Comparison of ENCODE assay signal across 7 mouse cellular contexts in the genomic region with DNA sequence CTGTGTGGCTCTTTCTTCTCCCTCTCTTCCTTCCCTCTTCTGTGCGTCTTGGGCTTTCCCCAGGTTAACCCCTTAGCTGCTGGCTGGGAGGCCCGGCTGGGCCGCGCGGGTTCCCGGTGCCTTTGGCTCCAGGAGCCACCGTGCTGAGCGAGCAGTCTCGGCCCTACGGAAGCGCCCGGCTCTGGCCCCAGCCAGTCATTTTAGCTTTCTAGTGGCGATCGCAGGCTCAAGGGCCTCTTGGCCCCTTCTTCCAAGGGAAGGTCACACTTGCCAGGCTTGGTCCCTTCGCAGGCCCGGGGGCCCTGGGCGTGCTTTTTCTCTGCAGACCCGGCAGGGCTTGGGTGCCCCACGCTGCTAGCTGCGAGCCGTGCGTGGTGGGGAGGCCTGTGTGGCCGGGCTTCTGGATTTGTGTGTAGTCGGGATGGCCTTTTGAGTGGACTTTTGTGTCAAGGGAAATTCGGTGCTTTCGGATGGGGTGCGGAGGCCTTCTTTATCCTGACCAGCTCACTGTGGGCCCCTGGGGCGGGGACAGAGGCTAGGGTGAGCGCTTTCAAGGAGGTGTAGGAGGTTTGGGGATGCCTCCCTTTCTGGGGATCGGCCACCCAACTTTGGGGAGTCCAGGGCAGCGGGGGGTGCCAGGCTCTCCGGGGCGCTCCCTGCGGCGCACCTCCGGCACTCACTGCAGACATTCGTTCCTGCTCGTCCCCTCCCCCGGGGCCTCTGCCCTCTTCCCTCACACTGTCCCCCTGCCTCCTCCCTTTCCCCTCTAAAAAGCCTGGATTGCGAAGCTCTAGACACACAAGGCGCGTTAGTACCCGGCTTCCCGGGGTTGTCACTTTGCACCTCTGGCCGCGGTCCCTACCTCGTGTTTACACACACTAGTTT. TPM values are rescaled to one million over a fixed set of nuclear protein-coding genes. Genes with fewer than 3 reads are reported as not detected.
A peak's percentile ranks its signal among the peaks of the same experiment; 100 is the strongest.
DNase-seq lines count a peak whose midpoint lies in the region; ATAC-seq and TF ChIP-seq lines count a peak whose summit lies in the region.

No protein-coding gene starts in this region.

- no peaks in the 10 kb centered on the region for H3K9me3 ChIP-seq in hindbrain, embryonic 16.5 days (ENCODE audit: control insufficient read depth, low read length)
- H3K9me3 ChIP-seq in limb, embryonic 12.5 days, result no peaks in the 10 kb centered on the region
- no peaks in the 10 kb centered on the region for H3K9me3 ChIP-seq in midbrain, embryonic 12.5 days
- no peaks in the 10 kb centered on the region for H3K9me3 ChIP-seq in stomach, embryonic 14.5 days (ENCODE audit: control insufficient read depth, low read depth, low read length)

- intact Hi-C loops in gastrocnemius, adult 2 months (cut with DNase I), result loop anchor here (5.0 to 10.0 kb wide), 5 partner anchors 101 to 551 kb away; no protein-coding TSS in a partner anchor

- H3K4me1 ChIP-seq in bone marrow macrophage, adult 2 months (ENCODE audit: control insufficient read depth, insufficient read depth, low read length), result peaks cover 9% of the 10 kb centered on the region
- H3K4me1 ChIP-seq in hindbrain, embryonic 16.5 days (ENCODE audit: control insufficient read depth, insufficient read depth, low read depth, low read length), result peaks cover 20% of the 10 kb centered on the region
- H3K4me1 ChIP-seq in limb, embryonic 12.5 days (replicated peaks), result peaks cover 61% of the 10 kb centered on the region
- peaks cover 67% of the 10 kb centered on the region for H3K4me1 ChIP-seq in midbrain, embryonic 12.5 days
- peaks cover 40% of the 10 kb centered on the region for H3K4me1 ChIP-seq in stomach, embryonic 14.5 days (ENCODE audit: control insufficient read depth, insufficient read depth, low read length)

- peak; percentile 62 for ATAC-seq in hindbrain, embryonic 16.5 days
- ATAC-seq in limb, embryonic 12.5 days (ENCODE audit: insufficient number of reproducible peaks, insufficient read depth, low FRiP score, low TSS enrichment, low read depth), result peak; percentile 45; the same call in 1 of the 2 replicates
- peak; percentile 42 for ATAC-seq in midbrain, embryonic 12.5 days (ENCODE audit: low FRiP score, low read depth)
- ATAC-seq in stomach, embryonic 14.5 days (ENCODE audit: insufficient number of reproducible peaks, insufficient read depth, low FRiP score, low read depth), result peak; percentile 34; the same call in 1 of the 2 replicates

- H3K4me3 ChIP-seq in bone marrow macrophage, adult 2 months (ENCODE audit: insufficient read depth, low read length), result peak overlapping the region; percentile 75
- H3K4me3 ChIP-seq in gastrocnemius, adult 2 months, result peak overlapping the region; percentile 96
- H3K4me3 ChIP-seq in hindbrain, embryonic 16.5 days (ENCODE audit: low read length), result peak overlapping the region; percentile 52
- H3K4me3 ChIP-seq in limb, embryonic 12.5 days (replicated peaks), result peak overlapping the region; percentile 94
- H3K4me3 ChIP-seq in midbrain, embryonic 12.5 days, result peak overlapping the region; percentile 86
- H3K4me3 ChIP-seq in stomach, embryonic 14.5 days (ENCODE audit: low read depth, low read length), result peak overlapping the region; percentile 93

- H3K27me3 ChIP-seq in hindbrain, embryonic 16.5 days (replicated peaks; ENCODE audit: control insufficient read depth, insufficient read depth, low read length), result peaks cover 25% of the 10 kb centered on the region
- H3K27me3 ChIP-seq in limb, embryonic 12.5 days, result no peaks in the 10 kb centered on the region
- H3K27me3 ChIP-seq in midbrain, embryonic 12.5 days, result no peaks in the 10 kb centered on the region
- H3K27me3 ChIP-seq in stomach, embryonic 14.5 days (ENCODE audit: control insufficient read depth, insufficient read depth, low read length), result no peaks in the 10 kb centered on the region

- peak; percentile 78 for DNase-seq in Muller cell, postnatal 12 days (ENCODE audit: inconsistent ontology term)
- DNase-seq in gastrocnemius, adult 2 months, result peak; percentile 81

- peak overlapping the region; percentile 64 for H3K9ac ChIP-seq in hindbrain, embryonic 16.5 days (ENCODE audit: low read depth, low read length)
- peak overlapping the region; percentile 100 for H3K9ac ChIP-seq in limb, embryonic 12.5 days (replicated peaks)
- peak overlapping the region; percentile 98 for H3K9ac ChIP-seq in midbrain, embryonic 12.5 days (replicated peaks)
- H3K9ac ChIP-seq in stomach, embryonic 14.5 days (replicated peaks; ENCODE audit: low read depth, low read length), result peak overlapping the region; percentile 98

- H3K36me3 ChIP-seq in hindbrain, embryonic 16.5 days (ENCODE audit: control insufficient read depth, insufficient read depth, low read length), result no peaks in the 10 kb centered on the region
- H3K36me3 ChIP-seq in limb, embryonic 12.5 days, result 0 out of 2 replicates have a peak, but pooled peaks cover 7% of the 10 kb centered on the region
- no peaks in the 10 kb centered on the region for H3K36me3 ChIP-seq in midbrain, embryonic 12.5 days
- H3K36me3 ChIP-seq in stomach, embryonic 14.5 days (ENCODE audit: control insufficient read depth, insufficient read depth, low read length), result no peaks in the 10 kb centered on the region

- H3K4me2 ChIP-seq in hindbrain, embryonic 16.5 days (ENCODE audit: low read length), result peak overlapping the region; percentile 63
- H3K4me2 ChIP-seq in limb, embryonic 12.5 days, result peak overlapping the region; percentile 90
- H3K4me2 ChIP-seq in midbrain, embryonic 12.5 days (replicated peaks), result peak overlapping the region; percentile 86
- peak overlapping the region; percentile 92 for H3K4me2 ChIP-seq in stomach, embryonic 14.5 days (replicated peaks; ENCODE audit: low read depth, low read length)

- TF ChIP-seq CTCF in bone marrow macrophage, adult 2 months (IDR thresholded peaks at IDR 0.05; ENCODE audit: low read depth, low read length), result no peak
- no peak for TF ChIP-seq CTCF in gastrocnemius, adult 2 months (IDR thresholded peaks at IDR 0.05)

- WGBS in hindbrain, embryonic 16.5 days, result under 1% methylated on average over 46 of the region's 47 CpGs
- under 1% methylated on average over 47 of the region's 47 CpGs for WGBS in limb, embryonic 12.5 days
- WGBS in midbrain, embryonic 12.5 days, result under 1% methylated on average over 46 of the region's 47 CpGs
- WGBS in stomach, embryonic 14.5 days, result under 1% methylated on average over 47 of the region's 47 CpGs

- TF ChIP-seq POLR2A in bone marrow macrophage, adult 2 months (IDR thresholded peaks at IDR 0.05; ENCODE audit: borderline replicate concordance, low read depth, low read length), result no peak

- peak overlapping the region; percentile 80 for H3K27ac ChIP-seq in bone marrow macrophage, adult 2 months (ENCODE audit: insufficient read depth, low read depth, low read length)
- H3K27ac ChIP-seq in gastrocnemius, adult 2 months, result peak overlapping the region; percentile 97
- H3K27ac ChIP-seq in hindbrain, embryonic 16.5 days (ENCODE audit: low read depth, low read length), result peak overlapping the region; percentile 86
- H3K27ac ChIP-seq in limb, embryonic 12.5 days, result peak overlapping the region; percentile 100
- peak overlapping the region; percentile 99 for H3K27ac ChIP-seq in midbrain, embryonic 12.5 days (replicated peaks)
- peak overlapping the region; percentile 99 for H3K27ac ChIP-seq in stomach, embryonic 14.5 days (ENCODE audit: low read length)

RNA-seq across cellular contexts. Expression of a gene that starts 2.2 kb away (rescaled TPM):
- 18.2 and 18.8 TPM in 2 replicates for polyA plus RNA-seq in bone marrow macrophage, adult 2 months (2012; ENCODE audit: insufficient read depth, insufficient read length, missing spikeins)
- total RNA-seq in gastrocnemius, adult 2 months (2021), result 10 to 100 TPM; 10.3 to 11.0 TPM
- 27.0 and 38.2 TPM in 2 replicates for polyA plus RNA-seq in hindbrain, embryonic 16.5 days (2015; fragmentation: Nextera tagmentation; extraction: Ambion mirVana)
- polyA plus RNA-seq in limb, embryonic 12.5 days (2016; fragmentation: Nextera tagmentation; extraction: Ambion mirVana), result 189 and 195 TPM in 2 replicates
- polyA plus RNA-seq in midbrain, embryonic 12.5 days (2016; fragmentation: Nextera tagmentation; extraction: Ambion mirVana), result 343 and 552 TPM in 2 replicates
- 143 and 151 TPM in 2 replicates for polyA plus RNA-seq in stomach, embryonic 14.5 days (2014; fragmentation: Nextera tagmentation; extraction: Ambion mirVana)

Comparison
In these comparisons a context has a peak if more than half of its experiments do, and no peak if none do; other contexts are left out.
1. Peak in every context shown above with its lines: DNase-seq, ATAC-seq, H3K4me3 ChIP-seq and H3K27ac ChIP-seq.